Mouse (Mus musculus) retina, adult 2 months (tissue): Measurements from ENCODE around the gene Cybrd1.

Experiments used
- DNase-seq: peaks from one replicate; pipeline ENCODE4 v3.0.0-alpha.2; 2012; ENCODE audit warnings: low read depth, low spot score

The Cybrd1 gene

GRCm38 (mm10) chr2:71117797-71118708 is at the start of gene Cybrd1:
TSS of gene Cybrd1 (plus strand) at chr2:71117923.
- no peak for DNase-seq

GRCm38 (mm10) chr2:71071601-71072000 is 46.1 kb upstream of the Cybrd1 start:
- no peak for DNase-seq

GRCm38 (mm10) chr2:71073330-71073729 is 44.4 kb upstream of the Cybrd1 start:
- no peak for DNase-seq

- no peak for DNase-seq
These were observed 43.9 kb upstream of the Cybrd1 start for GRCm38 (mm10) chr2:71073828-71074227.

GRCm38 (mm10) chr2:71082416-71082815 is 35.3 kb upstream of the Cybrd1 start:
- DNase-seq, result no peak

GRCm38 (mm10) chr2:71083454-71084193 is 34.1 kb upstream of the Cybrd1 start:
- DNase-seq, result no peak

GRCm38 (mm10) chr2:71089766-71090165 is 28.0 kb upstream of the Cybrd1 start:
- DNase-seq, result no peak

- no peak for DNase-seq
These were observed 26.9 kb upstream of the Cybrd1 start for GRCm38 (mm10) chr2:71090660-71091445.

- DNase-seq, result no peak
These were observed 21.6 kb upstream of the Cybrd1 start for GRCm38 (mm10) chr2:71096170-71096569.

GRCm38 (mm10) chr2:71102621-71103291 is 15.0 kb upstream of the Cybrd1 start:
- DNase-seq, result no peak

GRCm38 (mm10) chr2:71103292-71103680 is 14.4 kb upstream of the Cybrd1 start:
- DNase-seq, result no peak

GRCm38 (mm10) chr2:71104696-71105095 is 13.0 kb upstream of the Cybrd1 start:
- DNase-seq, result no peak

- DNase-seq, result no peak
These were observed 12.1 kb upstream of the Cybrd1 start for GRCm38 (mm10) chr2:71105469-71106215.

GRCm38 (mm10) chr2:71107225-71107624 is 10.5 kb upstream of the Cybrd1 start:
- no peak for DNase-seq

- DNase-seq, result no peak
These were observed 9.2 kb upstream of the Cybrd1 start for GRCm38 (mm10) chr2:71108541-71108940.

- DNase-seq, result no peak
These were observed 4.1 kb upstream of the Cybrd1 start for GRCm38 (mm10) chr2:71113489-71114171.

- no peak for DNase-seq
These were observed 1.6 kb upstream of the Cybrd1 start for GRCm38 (mm10) chr2:71116151-71116550.

- DNase-seq, result no peak
These were observed 3.1 kb downstream of the Cybrd1 start for GRCm38 (mm10) chr2:71120844-71121243.

- DNase-seq, result no peak
These were observed 3.7 kb downstream of the Cybrd1 start for GRCm38 (mm10) chr2:71121406-71121805.
